Mouse (Mus musculus): ENCODE data around the gene Tesc. TPM values are rescaled to one million over a fixed set of nuclear protein-coding genes. Genes with fewer than 3 reads are reported as not detected.

Gene Tesc
- polyA plus RNA-seq, 1 experiment from 2014 or later = 3.4 TPM

DNA sequence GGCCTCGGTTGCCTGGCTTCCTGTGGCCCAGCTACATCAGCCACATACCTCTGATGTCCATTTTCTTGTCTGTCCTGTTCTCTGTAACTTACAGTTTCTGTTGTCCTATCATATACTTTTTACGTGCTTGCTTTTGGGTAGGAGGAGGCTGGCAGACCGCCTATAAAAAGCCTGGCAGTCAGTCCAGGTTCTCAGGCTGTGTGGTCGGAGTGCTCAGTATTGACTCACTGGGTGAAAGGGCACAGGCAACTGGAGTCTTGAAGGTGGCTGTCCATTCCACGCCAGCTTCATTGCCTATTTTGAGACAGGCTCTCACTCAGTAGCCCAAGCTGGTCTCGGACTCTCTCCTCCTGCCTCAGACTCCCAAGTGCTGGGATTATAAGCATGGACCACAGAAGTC is 37.8 kb upstream of the Tesc start:
- no peak overlapping the region for H3K4me3 ChIP-seq (ENCODE audit: low read depth, low read length)
- no peaks in the 10 kb centered on the region for H3K27me3 ChIP-seq (ENCODE audit: control insufficient read depth, insufficient read depth, low read length)
- no peak overlapping the region for H3K27ac ChIP-seq (replicated peaks; ENCODE audit: low read depth, low read length)
- H3K36me3 ChIP-seq (replicated peaks; ENCODE audit: control insufficient read depth, insufficient read depth, low read depth, low read length) = peaks cover 27% of the 10 kb centered on the region
- H3K4me2 ChIP-seq (ENCODE audit: low read depth, low read length) = no peak overlapping the region
- H3K4me1 ChIP-seq (ENCODE audit: control insufficient read depth, insufficient read depth, low read length) = no peaks in the 10 kb centered on the region
- no peak for ATAC-seq (replicated peaks; ENCODE audit: insufficient number of reproducible peaks, low FRiP score, low TSS enrichment, low read depth)
- 92% methylated on average over 6 of the region's 6 CpGs for WGBS
- DNase-seq (ENCODE audit: low spot score) = no peak
- no peak overlapping the region for H3K9ac ChIP-seq (replicated peaks; ENCODE audit: low read length)
- no peaks in the 10 kb centered on the region for H3K9me3 ChIP-seq (replicated peaks; ENCODE audit: control insufficient read depth, low read length)

GRCm38 (mm10) chr5:117990957-117991356 is 36.6 kb upstream of the Tesc start:
- peaks cover 33% of the 10 kb centered on the region for H3K36me3 ChIP-seq (replicated peaks; ENCODE audit: control insufficient read depth, insufficient read depth, low read depth, low read length)
- H3K27me3 ChIP-seq (ENCODE audit: control insufficient read depth, insufficient read depth, low read length) = no peaks in the 10 kb centered on the region
- no peaks in the 10 kb centered on the region for H3K4me1 ChIP-seq (ENCODE audit: control insufficient read depth, insufficient read depth, low read length)
- 87% methylated on average over 3 of the region's 3 CpGs for WGBS
- no peaks in the 10 kb centered on the region for H3K9me3 ChIP-seq (replicated peaks; ENCODE audit: control insufficient read depth, low read length)
- H3K4me2 ChIP-seq (ENCODE audit: low read depth, low read length) = no peak overlapping the region
- no peak overlapping the region for H3K9ac ChIP-seq (replicated peaks; ENCODE audit: low read length)
- no peak overlapping the region for H3K27ac ChIP-seq (replicated peaks; ENCODE audit: low read depth, low read length)
- DNase-seq (ENCODE audit: low spot score) (no peak), ATAC-seq (replicated peaks; ENCODE audit: insufficient number of reproducible peaks, low FRiP score, low TSS enrichment, low read depth) (no peak)
- no peak overlapping the region for H3K4me3 ChIP-seq (ENCODE audit: low read depth, low read length)

DNA sequence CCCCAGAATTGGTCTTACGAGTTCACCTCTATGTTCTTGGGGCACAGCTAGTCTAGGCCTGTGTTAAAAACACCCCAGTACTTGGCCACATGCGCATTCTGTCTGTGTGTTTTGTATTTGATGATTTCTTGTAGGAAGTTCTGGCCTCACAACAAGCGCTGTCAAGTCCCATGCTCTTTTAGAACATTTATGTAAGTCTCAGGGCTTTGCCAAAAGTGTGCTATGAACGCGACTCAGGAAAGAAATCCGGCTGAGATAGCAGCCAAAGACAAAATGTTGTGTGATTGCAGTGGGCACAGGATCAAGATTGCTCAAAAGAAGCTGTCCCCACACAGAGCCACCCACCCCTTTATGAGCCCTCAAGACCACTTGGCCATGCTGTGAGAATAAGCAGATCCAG is 34.0 kb upstream of the Tesc start:
- ATAC-seq (replicated peaks; ENCODE audit: insufficient number of reproducible peaks, low FRiP score, low TSS enrichment, low read depth) = no peak
- H3K36me3 ChIP-seq (replicated peaks; ENCODE audit: control insufficient read depth, insufficient read depth, low read depth, low read length) = peaks cover 42% of the 10 kb centered on the region
- 97% methylated on average over 6 of the region's 6 CpGs for WGBS

GRCm38 (mm10) chr5:117995372-117995901 is 32.1 kb upstream of the Tesc start:
- DNase-seq (ENCODE audit: low spot score) (no peak), ATAC-seq (replicated peaks; ENCODE audit: insufficient number of reproducible peaks, low FRiP score, low TSS enrichment, low read depth) (no peak)
- Histone ChIP-seq H3K9ac (replicated peaks; ENCODE audit: low read length) (no peak overlapping the region), H3K4me3 (ENCODE audit: low read depth, low read length) (no peak overlapping the region), H3K9me3 (replicated peaks; ENCODE audit: control insufficient read depth, low read length) (no peaks in the 10 kb centered on the region), H3K4me2 (ENCODE audit: low read depth, low read length) (no peak overlapping the region), H3K27me3 (ENCODE audit: control insufficient read depth, insufficient read depth, low read length) (no peaks in the 10 kb centered on the region), H3K36me3 (replicated peaks; ENCODE audit: control insufficient read depth, insufficient read depth, low read depth, low read length) (peaks cover 40% of the 10 kb centered on the region), H3K4me1 (ENCODE audit: control insufficient read depth, insufficient read depth, low read length) (no peaks in the 10 kb centered on the region), H3K27ac (replicated peaks; ENCODE audit: low read depth, low read length) (no peak overlapping the region)
- 89% methylated on average over 8 of the region's 8 CpGs for WGBS

More for the DNA sequence above, 34.0 kb upstream of the Tesc start:
- Histone ChIP-seq H3K27ac (replicated peaks; ENCODE audit: low read depth, low read length) (no peak overlapping the region), H3K4me2 (ENCODE audit: low read depth, low read length) (no peak overlapping the region), H3K9ac (replicated peaks; ENCODE audit: low read length) (no peak overlapping the region), H3K9me3 (replicated peaks; ENCODE audit: control insufficient read depth, low read length) (no peaks in the 10 kb centered on the region), H3K4me3 (ENCODE audit: low read depth, low read length) (no peak overlapping the region), H3K27me3 (ENCODE audit: control insufficient read depth, insufficient read depth, low read length) (no peaks in the 10 kb centered on the region), H3K4me1 (ENCODE audit: control insufficient read depth, insufficient read depth, low read length) (no peaks in the 10 kb centered on the region)
- DNase-seq (ENCODE audit: low spot score) = no peak

DNA sequence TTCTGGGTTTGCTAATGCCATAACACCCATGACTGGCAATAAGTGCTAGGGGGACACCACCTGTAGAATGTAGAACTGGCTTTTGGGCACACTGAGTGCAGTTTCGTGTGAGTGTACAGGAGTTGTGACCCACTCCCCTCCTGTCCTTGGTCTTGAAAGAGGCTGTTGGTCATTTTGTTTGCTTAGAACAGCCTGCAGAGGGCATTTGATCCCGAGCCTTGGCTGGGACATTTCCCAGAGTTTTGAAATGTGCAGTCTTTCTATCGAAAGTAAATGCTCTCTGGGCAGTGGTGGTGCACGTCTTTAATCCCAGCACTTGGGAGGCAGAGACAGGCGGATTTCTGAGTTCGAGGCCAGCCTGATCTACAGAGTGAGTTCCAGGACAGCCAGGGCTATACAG is 31.6 kb upstream of the Tesc start:
- no peak for ATAC-seq (replicated peaks; ENCODE audit: insufficient number of reproducible peaks, low FRiP score, low TSS enrichment, low read depth)
- Histone ChIP-seq H3K27me3 (ENCODE audit: control insufficient read depth, insufficient read depth, low read length) (no peaks in the 10 kb centered on the region), H3K4me3 (ENCODE audit: low read depth, low read length) (no peak overlapping the region), H3K4me1 (ENCODE audit: control insufficient read depth, insufficient read depth, low read length) (no peaks in the 10 kb centered on the region), H3K27ac (replicated peaks; ENCODE audit: low read depth, low read length) (no peak overlapping the region), H3K9ac (replicated peaks; ENCODE audit: low read length) (no peak overlapping the region), H3K4me2 (ENCODE audit: low read depth, low read length) (no peak overlapping the region), H3K9me3 (replicated peaks; ENCODE audit: control insufficient read depth, low read length) (no peaks in the 10 kb centered on the region), H3K36me3 (replicated peaks; ENCODE audit: control insufficient read depth, insufficient read depth, low read depth, low read length) (peaks cover 39% of the 10 kb centered on the region)
- whole genome bisulfite sequencing = 90% methylated on average over 6 of the region's 6 CpGs
- no peak for DNase-seq (ENCODE audit: low spot score)

GRCm38 (mm10) chr5:117996581-117996980 is 31.0 kb upstream of the Tesc start:
- Histone ChIP-seq H3K4me3 (ENCODE audit: low read depth, low read length) (no peak overlapping the region), H3K36me3 (replicated peaks; ENCODE audit: control insufficient read depth, insufficient read depth, low read depth, low read length) (peaks cover 37% of the 10 kb centered on the region), H3K4me1 (ENCODE audit: control insufficient read depth, insufficient read depth, low read length) (no peaks in the 10 kb centered on the region), H3K27ac (replicated peaks; ENCODE audit: low read depth, low read length) (no peak overlapping the region), H3K27me3 (ENCODE audit: control insufficient read depth, insufficient read depth, low read length) (no peaks in the 10 kb centered on the region), H3K9me3 (replicated peaks; ENCODE audit: control insufficient read depth, low read length) (no peaks in the 10 kb centered on the region), H3K9ac (replicated peaks; ENCODE audit: low read length) (no peak overlapping the region), H3K4me2 (ENCODE audit: low read depth, low read length) (no peak overlapping the region)
- DNase-seq (ENCODE audit: low spot score) (no peak), ATAC-seq (replicated peaks; ENCODE audit: insufficient number of reproducible peaks, low FRiP score, low TSS enrichment, low read depth) (no peak)
- 91% methylated on average over 6 of the region's 6 CpGs for WGBS

GRCm38 (mm10) chr5:117997434-117997970 is 30.0 kb upstream of the Tesc start:
- Histone ChIP-seq H3K4me2 (ENCODE audit: low read depth, low read length) (no peak overlapping the region), H3K36me3 (replicated peaks; ENCODE audit: control insufficient read depth, insufficient read depth, low read depth, low read length) (peaks cover 37% of the 10 kb centered on the region), H3K9me3 (replicated peaks; ENCODE audit: control insufficient read depth, low read length) (no peaks in the 10 kb centered on the region), H3K9ac (replicated peaks; ENCODE audit: low read length) (no peak overlapping the region), H3K27ac (replicated peaks; ENCODE audit: low read depth, low read length) (no peak overlapping the region), H3K4me3 (ENCODE audit: low read depth, low read length) (no peak overlapping the region), H3K27me3 (ENCODE audit: control insufficient read depth, insufficient read depth, low read length) (no peaks in the 10 kb centered on the region), H3K4me1 (ENCODE audit: control insufficient read depth, insufficient read depth, low read length) (no peaks in the 10 kb centered on the region)
- no peak for ATAC-seq (replicated peaks; ENCODE audit: insufficient number of reproducible peaks, low FRiP score, low TSS enrichment, low read depth)
- WGBS = 55% methylated on average over 10 of the region's 10 CpGs
- DNase-seq (ENCODE audit: low spot score) = no peak

- Histone ChIP-seq H3K9me3 (replicated peaks; ENCODE audit: control insufficient read depth, low read length) (no peaks in the 10 kb centered on the region), H3K27ac (replicated peaks; ENCODE audit: low read depth, low read length) (no peak overlapping the region), H3K27me3 (ENCODE audit: control insufficient read depth, insufficient read depth, low read length) (no peaks in the 10 kb centered on the region), H3K4me2 (ENCODE audit: low read depth, low read length) (no peak overlapping the region), H3K9ac (replicated peaks; ENCODE audit: low read length) (no peak overlapping the region), H3K36me3 (replicated peaks; ENCODE audit: control insufficient read depth, insufficient read depth, low read depth, low read length) (peaks cover 43% of the 10 kb centered on the region), H3K4me1 (ENCODE audit: control insufficient read depth, insufficient read depth, low read length) (no peaks in the 10 kb centered on the region), H3K4me3 (ENCODE audit: low read depth, low read length) (no peak overlapping the region)
- no peak for DNase-seq (ENCODE audit: low spot score)
- 43% methylated on average over 7 of the region's 7 CpGs for WGBS
- ATAC-seq (replicated peaks; ENCODE audit: insufficient number of reproducible peaks, low FRiP score, low TSS enrichment, low read depth) = no peak
Measured at GRCm38 (mm10) chr5:117999061-117999460, 28.5 kb upstream of the Tesc start.

Data from embryonic facial prominence, embryonic 11.5 days (tissue).